Mouse (Mus musculus): Measurements from ENCODE around the gene Adora2a. TPM values are rescaled to one million over a fixed set of nuclear protein-coding genes. Genes with fewer than 3 reads are reported as not detected.

Adora2a gene
- polyA plus RNA-seq, 1 experiment from 2014 or later = 3.6 TPM

GRCm38 (mm10) chr10:75316908-75317761 is 458 bp downstream of the Adora2a start:
- ATAC-seq = peak; percentile 51
- H3K9ac ChIP-seq (ENCODE audit: low read depth, low read length) = peak overlapping the region; percentile 24
- H3K4me2 ChIP-seq (ENCODE audit: low read length) = peak overlapping the region; percentile 59
- H3K9me3 ChIP-seq (ENCODE audit: control insufficient read depth, low read length) = no peaks in the 10 kb centered on the region
- 2% methylated on average over 61 of the region's 81 CpGs for WGBS
- peak overlapping the region; percentile 44 for H3K4me3 ChIP-seq (ENCODE audit: low read length)
- H3K27ac ChIP-seq (ENCODE audit: low read depth, low read length) = 0 out of 2 replicates have a peak overlapping the region, but pooled peaks have one; percentile 32
- peaks cover 11% of the 10 kb centered on the region; the same call in 1 of the 2 replicates for H3K4me1 ChIP-seq (ENCODE audit: control insufficient read depth, insufficient read depth, low read depth, low read length)
- H3K36me3 ChIP-seq (ENCODE audit: control insufficient read depth, insufficient read depth, low read length) = peaks cover 2% of the 10 kb centered on the region; the same call in 1 of the 2 replicates
- peaks cover 13% of the 10 kb centered on the region for H3K27me3 ChIP-seq (replicated peaks; ENCODE audit: control insufficient read depth, insufficient read depth, low read length)

GRCm38 (mm10) chr10:75318206-75318605 is 1.5 kb downstream of the Adora2a start:
- no peak for ATAC-seq
- 88% methylated on average over 6 of the region's 6 CpGs for WGBS
- Histone ChIP-seq H3K27me3 (replicated peaks; ENCODE audit: control insufficient read depth, insufficient read depth, low read length) (peaks cover 13% of the 10 kb centered on the region), H3K36me3 (ENCODE audit: control insufficient read depth, insufficient read depth, low read length) (no peaks in the 10 kb centered on the region), H3K4me1 (ENCODE audit: control insufficient read depth, insufficient read depth, low read depth, low read length) (peaks cover 11% of the 10 kb centered on the region; the same call in 1 of the 2 replicates), H3K4me2 (ENCODE audit: low read length) (peak overlapping the region; percentile 59), H3K9me3 (ENCODE audit: control insufficient read depth, low read length) (no peaks in the 10 kb centered on the region), H3K4me3 (ENCODE audit: low read length) (no peak overlapping the region; the same call in 1 of the 2 replicates), H3K9ac (ENCODE audit: low read depth, low read length) (no peak overlapping the region), H3K27ac (ENCODE audit: low read depth, low read length) (no peak overlapping the region)

GRCm38 (mm10) chr10:75320321-75320720 is 3.6 kb downstream of the Adora2a start:
- Histone ChIP-seq H3K9me3 (ENCODE audit: control insufficient read depth, low read length) (no peaks in the 10 kb centered on the region), H3K9ac (ENCODE audit: low read depth, low read length) (no peak overlapping the region), H3K27me3 (replicated peaks; ENCODE audit: control insufficient read depth, insufficient read depth, low read length) (peaks cover 13% of the 10 kb centered on the region), H3K36me3 (ENCODE audit: control insufficient read depth, insufficient read depth, low read length) (no peaks in the 10 kb centered on the region), H3K4me3 (ENCODE audit: low read length) (no peak overlapping the region), H3K4me2 (ENCODE audit: low read length) (no peak overlapping the region), H3K4me1 (ENCODE audit: control insufficient read depth, insufficient read depth, low read depth, low read length) (peaks cover 11% of the 10 kb centered on the region; the same call in 1 of the 2 replicates), H3K27ac (ENCODE audit: low read depth, low read length) (no peak overlapping the region)
- WGBS = 63% methylated on average over 4 of the region's 4 CpGs
- no peak for ATAC-seq

GRCm38 (mm10) chr10:75322966-75323365 is 6.3 kb downstream of the Adora2a start:
- no peak overlapping the region for H3K4me3 ChIP-seq (ENCODE audit: low read length)
- H3K9me3 ChIP-seq (ENCODE audit: control insufficient read depth, low read length) = no peaks in the 10 kb centered on the region
- no peak for ATAC-seq
- no peaks in the 10 kb centered on the region for H3K36me3 ChIP-seq (ENCODE audit: control insufficient read depth, insufficient read depth, low read length)
- no peak overlapping the region for H3K9ac ChIP-seq (ENCODE audit: low read depth, low read length)
- H3K4me1 ChIP-seq (ENCODE audit: control insufficient read depth, insufficient read depth, low read depth, low read length) = no peaks in the 10 kb centered on the region
- WGBS = 61% methylated on average over 6 of the region's 6 CpGs
- H3K27ac ChIP-seq (ENCODE audit: low read depth, low read length) = no peak overlapping the region
- no peak overlapping the region for H3K4me2 ChIP-seq (ENCODE audit: low read length)
- H3K27me3 ChIP-seq (replicated peaks; ENCODE audit: control insufficient read depth, insufficient read depth, low read length) = peaks cover 7% of the 10 kb centered on the region

- Histone ChIP-seq H3K4me2 (ENCODE audit: low read length) (no peak overlapping the region), H3K4me1 (ENCODE audit: control insufficient read depth, insufficient read depth, low read depth, low read length) (no peaks in the 10 kb centered on the region)
- 88% methylated on average over 8 of the region's 8 CpGs for WGBS
Measured at GRCm38 (mm10) chr10:75323986-75324385, 7.3 kb downstream of the Adora2a start.

GRCm38 (mm10) chr10:75324391-75324790 is 7.7 kb downstream of the Adora2a start:
- no peak for ATAC-seq
- WGBS = 73% methylated on average over 10 of the region's 10 CpGs
- no peak overlapping the region for H3K4me2 ChIP-seq (ENCODE audit: low read length)
- H3K27me3 ChIP-seq (replicated peaks; ENCODE audit: control insufficient read depth, insufficient read depth, low read length) = no peaks in the 10 kb centered on the region
- no peaks in the 10 kb centered on the region for H3K36me3 ChIP-seq (ENCODE audit: control insufficient read depth, insufficient read depth, low read length)
- H3K4me3 ChIP-seq (ENCODE audit: low read length) = no peak overlapping the region
- no peaks in the 10 kb centered on the region for H3K4me1 ChIP-seq (ENCODE audit: control insufficient read depth, insufficient read depth, low read depth, low read length)
- no peak overlapping the region for H3K27ac ChIP-seq (ENCODE audit: low read depth, low read length)
- H3K9ac ChIP-seq (ENCODE audit: low read depth, low read length) = no peak overlapping the region
- H3K9me3 ChIP-seq (ENCODE audit: control insufficient read depth, low read length) = no peaks in the 10 kb centered on the region

More at GRCm38 (mm10) chr10:75323986-75324385, 7.3 kb downstream of the Adora2a start:
- no peak overlapping the region for H3K9ac ChIP-seq (ENCODE audit: low read depth, low read length)
- no peak for ATAC-seq
- no peak overlapping the region for H3K27ac ChIP-seq (ENCODE audit: low read depth, low read length)
- no peak overlapping the region for H3K4me3 ChIP-seq (ENCODE audit: low read length)
- no peaks in the 10 kb centered on the region for H3K9me3 ChIP-seq (ENCODE audit: control insufficient read depth, low read length)
- no peaks in the 10 kb centered on the region for H3K36me3 ChIP-seq (ENCODE audit: control insufficient read depth, insufficient read depth, low read length)
- no peaks in the 10 kb centered on the region for H3K27me3 ChIP-seq (replicated peaks; ENCODE audit: control insufficient read depth, insufficient read depth, low read length)

GRCm38 (mm10) chr10:75325821-75326220 is 9.1 kb downstream of the Adora2a start:
- WGBS = 95% methylated on average over 23 of the region's 23 CpGs
- Histone ChIP-seq H3K36me3 (ENCODE audit: control insufficient read depth, insufficient read depth, low read length) (no peaks in the 10 kb centered on the region), H3K4me1 (ENCODE audit: control insufficient read depth, insufficient read depth, low read depth, low read length) (no peaks in the 10 kb centered on the region), H3K4me3 (ENCODE audit: low read length) (no peak overlapping the region), H3K9ac (ENCODE audit: low read depth, low read length) (no peak overlapping the region), H3K9me3 (ENCODE audit: control insufficient read depth, low read length) (no peaks in the 10 kb centered on the region), H3K27me3 (replicated peaks; ENCODE audit: control insufficient read depth, insufficient read depth, low read length) (no peaks in the 10 kb centered on the region), H3K4me2 (ENCODE audit: low read length) (no peak overlapping the region), H3K27ac (ENCODE audit: low read depth, low read length) (no peak overlapping the region)
- no peak for ATAC-seq

- Histone ChIP-seq H3K9ac (ENCODE audit: low read depth, low read length) (no peak overlapping the region), H3K9me3 (ENCODE audit: control insufficient read depth, low read length) (no peaks in the 10 kb centered on the region), H3K27me3 (replicated peaks; ENCODE audit: control insufficient read depth, insufficient read depth, low read length) (no peaks in the 10 kb centered on the region), H3K27ac (ENCODE audit: low read depth, low read length) (no peak overlapping the region), H3K4me2 (ENCODE audit: low read length) (no peak overlapping the region), H3K4me3 (ENCODE audit: low read length) (no peak overlapping the region), H3K36me3 (ENCODE audit: control insufficient read depth, insufficient read depth, low read length) (no peaks in the 10 kb centered on the region), H3K4me1 (ENCODE audit: control insufficient read depth, insufficient read depth, low read depth, low read length) (no peaks in the 10 kb centered on the region)
- no peak for ATAC-seq
- 70% methylated on average over 3 of the region's 3 CpGs for WGBS
Measured at GRCm38 (mm10) chr10:75326553-75326952, 9.9 kb downstream of the Adora2a start.

GRCm38 (mm10) chr10:75327081-75327480 is 10.4 kb downstream of the Adora2a start:
- Histone ChIP-seq H3K36me3 (ENCODE audit: control insufficient read depth, insufficient read depth, low read length) (no peaks in the 10 kb centered on the region), H3K4me2 (ENCODE audit: low read length) (no peak overlapping the region), H3K27me3 (replicated peaks; ENCODE audit: control insufficient read depth, insufficient read depth, low read length) (no peaks in the 10 kb centered on the region), H3K27ac (ENCODE audit: low read depth, low read length) (no peak overlapping the region), H3K9me3 (ENCODE audit: control insufficient read depth, low read length) (no peaks in the 10 kb centered on the region), H3K9ac (ENCODE audit: low read depth, low read length) (no peak overlapping the region), H3K4me3 (ENCODE audit: low read length) (no peak overlapping the region), H3K4me1 (ENCODE audit: control insufficient read depth, insufficient read depth, low read depth, low read length) (no peaks in the 10 kb centered on the region)
- no peak for ATAC-seq
- WGBS = 82% methylated on average over 11 of the region's 11 CpGs

All from hindbrain, embryonic 16.5 days (tissue).